Mouse (Mus musculus): ENCODE measurements at regions not wholly inside any gene's neighbourhood (a gene's known extent, or its start where the extent isn't known, plus 50 kb on each side); places are given as distances from the start of the nearest gene placed in this dataset.

GRCm38 (mm10) chr12:50241139-50241538 lies 407.8 kb downstream of the Prkd1 start:
- no peak for TF ChIP-seq CTCF (IDR thresholded peaks at IDR 0.05; ENCODE audit: low read depth, low read length)
- no peak for TF ChIP-seq POLR2AphosphoS5 (IDR thresholded peaks at IDR 0.05; ENCODE audit: insufficient replicate concordance, low read depth, low read length)

All from G1E (cell line).